Mouse (Mus musculus): Measurements from ENCODE around the gene Ddit4l. TPM values are rescaled to one million over a fixed set of nuclear protein-coding genes. Genes with fewer than 3 reads are reported as not detected.
"Not testable (repeated sequence)": the region's sequence is repeated elsewhere in the genome, so short reads cannot be mapped to it uniquely, and the experiment has no call there.

The Ddit4l gene
- total RNA-seq, 2 experiments from 2014 or later, result not detected

DNA sequence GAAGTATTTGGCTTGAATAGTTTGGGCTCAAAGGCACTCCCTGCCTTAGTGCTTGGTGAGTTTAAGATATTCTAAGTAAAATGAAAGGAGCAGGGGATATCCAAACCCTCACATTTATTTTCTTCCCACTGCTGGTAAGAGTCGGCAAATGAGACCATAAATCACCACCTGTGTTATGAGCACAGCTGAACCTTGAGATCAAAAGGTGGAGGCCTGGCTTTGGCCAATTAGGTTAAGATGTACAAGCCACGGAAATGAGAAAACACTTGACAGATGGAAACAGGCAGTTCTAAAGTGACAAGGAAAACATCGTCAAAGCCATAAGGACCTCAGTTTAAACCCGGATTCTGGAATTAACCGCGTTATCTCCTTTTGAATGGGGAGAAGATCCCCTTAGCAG, 23.5 kb downstream of the Ddit4l start:
- ATAC-seq (replicated peaks; ENCODE audit: poor library complexity), result no peak

DNA sequence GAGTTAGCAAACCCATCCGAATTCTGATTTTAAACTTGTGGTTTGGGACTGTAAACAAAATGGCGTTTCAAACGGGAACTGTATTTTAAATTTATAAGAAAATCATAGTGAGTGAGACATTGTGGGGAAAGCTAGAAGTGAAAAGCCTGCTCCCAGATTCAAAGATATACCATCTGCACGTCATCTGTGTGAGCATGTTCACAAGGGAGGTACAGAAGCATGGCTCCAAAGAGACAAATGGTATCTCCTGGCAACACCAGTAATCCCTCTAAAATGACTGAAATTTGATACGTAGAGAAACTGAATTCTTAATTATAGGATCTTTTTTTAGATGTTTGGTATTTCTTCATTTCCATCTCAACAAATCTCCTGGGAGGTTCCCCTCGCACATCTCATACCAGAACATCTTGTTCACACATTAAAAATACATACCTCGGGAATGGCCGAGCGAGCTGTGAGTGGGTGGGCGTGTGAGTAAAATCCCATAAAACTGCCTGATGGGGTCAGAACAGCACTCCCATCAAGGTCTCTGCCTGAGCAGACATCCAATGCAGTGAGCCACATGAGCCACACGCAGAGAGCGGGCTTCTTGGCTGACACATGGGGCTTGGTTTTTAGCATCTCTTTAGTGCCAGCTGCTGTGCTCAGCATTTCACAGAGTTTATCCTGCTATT, 26.2 kb downstream of the Ddit4l start:
- no peak for ATAC-seq (replicated peaks; ENCODE audit: poor library complexity)

DNA sequence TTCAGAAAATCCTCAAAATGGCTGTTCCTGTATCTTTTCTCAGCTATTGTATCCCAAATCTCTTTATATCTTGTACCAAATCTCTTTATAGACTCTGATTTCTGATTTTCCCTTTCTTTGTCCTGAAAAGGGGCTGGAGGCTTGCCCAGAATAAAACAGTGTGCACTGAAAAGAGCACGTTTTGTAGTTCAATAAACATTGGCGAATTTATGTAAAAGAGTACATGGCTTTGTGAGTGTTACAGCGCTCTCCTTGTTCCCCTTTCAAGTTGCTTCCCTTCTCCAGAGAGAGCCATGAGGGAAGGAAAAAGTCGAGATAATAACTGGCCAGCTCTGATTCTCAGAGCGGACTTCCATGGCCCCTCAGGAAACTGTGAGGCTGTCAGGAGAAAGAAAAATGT, 27.7 kb downstream of the Ddit4l start:
- no peak for ATAC-seq (replicated peaks; ENCODE audit: poor library complexity)

DNA sequence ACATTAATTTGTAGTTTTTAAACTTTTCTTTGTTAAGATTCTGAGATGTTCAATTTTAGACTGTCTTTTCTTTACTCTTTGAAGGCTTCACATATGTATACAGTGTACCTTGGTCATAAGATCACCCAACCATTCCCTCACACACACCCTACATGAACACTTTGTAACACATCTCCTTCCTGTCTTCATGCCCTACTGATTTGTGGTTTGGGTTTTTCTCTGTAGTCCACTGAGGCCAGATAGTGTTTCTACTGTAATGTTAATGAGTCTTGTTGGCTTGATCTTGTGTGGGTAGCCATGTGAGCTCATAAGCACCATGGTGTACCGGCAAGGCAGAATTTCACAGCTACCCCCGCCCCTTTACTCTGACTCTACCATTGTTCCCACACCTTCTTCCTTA, 31.4 kb downstream of the Ddit4l start:
- ATAC-seq (replicated peaks; ENCODE audit: poor library complexity), result no peak

DNA sequence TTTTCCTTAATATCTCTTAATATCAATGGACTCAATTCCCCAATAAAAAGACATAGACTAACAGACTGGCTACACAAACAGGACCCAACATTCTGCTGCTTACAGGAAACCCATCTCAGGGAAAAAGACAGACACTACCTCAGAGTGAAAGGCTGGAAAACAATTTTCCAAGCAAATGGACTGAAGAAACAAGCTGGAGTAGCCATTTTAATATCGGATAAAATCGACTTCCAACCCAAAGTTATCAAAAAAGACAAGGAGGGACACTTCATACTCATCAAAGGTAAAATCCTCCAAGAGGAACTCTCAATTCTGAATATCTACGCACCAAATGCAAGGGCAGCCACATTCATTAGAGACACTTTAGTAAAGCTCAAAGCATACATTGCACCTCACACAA, 49.8 kb downstream of the Ddit4l start, which contains the start of gene Gm21962:
Gene Gm21962 (plus strand): TSS at position 301 of the 400 bp plus-strand sequence.
- not testable (repeated sequence) for ATAC-seq (replicated peaks; ENCODE audit: poor library complexity)

Other genes with a start within 250 kb of the Ddit4l start
- 0.17 TPM in 1 of 2 replicates, not detected in the other for gene Gm21962, start 49.9 kb downstream of the Ddit4l start, total RNA-seq (2015)
- gene Gm21962, start 49.9 kb downstream of the Ddit4l start, total RNA-seq (2017), result not detected in 2 replicates
- 1,493 and 1,629 TPM in 2 replicates for gene H2afz, start 242.9 kb downstream of the Ddit4l start, total RNA-seq (2015)
- gene H2afz, start 242.9 kb downstream of the Ddit4l start, total RNA-seq (2017), result 1,461 and 1,542 TPM in 2 replicates
- 4.5 and 7.3 TPM in 2 replicates for gene Dnajb14, start 246.1 kb downstream of the Ddit4l start, total RNA-seq (2015)
- 5.4 and 6.2 TPM in 2 replicates for gene Dnajb14, start 246.1 kb downstream of the Ddit4l start, total RNA-seq (2017)